Mouse (Mus musculus): ENCODE data around the gene Cnot8. TPM values are rescaled to one million over a fixed set of nuclear protein-coding genes. Genes with fewer than 3 reads are reported as not detected.
A peak's percentile ranks its signal among the peaks of the same experiment; 100 is the strongest.
"Not testable (repeated sequence)": the region's sequence is repeated elsewhere in the genome, so short reads cannot be mapped to it uniquely, and the experiment has no call there.

Cnot8 gene
- polyA plus RNA-seq, 1 experiment from 2014 or later = 26.2 TPM

- peaks cover 17% of the 10 kb centered on the region; the same call in 1 of the 2 replicates for H3K4me1 ChIP-seq (ENCODE audit: insufficient read depth)
- H3K27me3 ChIP-seq (ENCODE audit: insufficient read depth, low read length) = no peaks in the 10 kb centered on the region
- ATAC-seq (peak; percentile 8; the same call in 1 of the 2 replicates), DNase-seq (no peak)
- 28% methylated on average over 5 of the region's 5 CpGs for WGBS (ENCODE audit: insufficient replicate concordance)
- H3K4me3 ChIP-seq (ENCODE audit: low read depth, low read length) = no peak overlapping the region
- no peak for TF ChIP-seq EP300 (IDR thresholded peaks at IDR 0.05; ENCODE audit: low read depth)
- no peak overlapping the region for H3K4me2 ChIP-seq (ENCODE audit: low read depth, low read length)
- no peak overlapping the region for H3K9ac ChIP-seq (replicated peaks)
- no peaks in the 10 kb centered on the region for H3K9me3 ChIP-seq (ENCODE audit: low read length)
- no peaks in the 10 kb centered on the region for H3K36me3 ChIP-seq (replicated peaks; ENCODE audit: insufficient read depth, low read length)
- H3K27ac ChIP-seq (ENCODE audit: low read depth) = peak overlapping the region; percentile 44
Measured at GRCm38 (mm10) chr11:58096160-58096559, 7.8 kb upstream of the Cnot8 start.

GRCm38 (mm10) chr11:58096821-58097620, 6.9 kb upstream of the Cnot8 start:
- no peaks in the 10 kb centered on the region for H3K27me3 ChIP-seq (ENCODE audit: insufficient read depth, low read length)
- no peak for ATAC-seq

GRCm38 (mm10) chr11:58097621-58098365, 6.2 kb upstream of the Cnot8 start:
- Histone ChIP-seq H3K4me3 (ENCODE audit: low read depth, low read length) (peak overlapping the region; percentile 41), H3K27ac (ENCODE audit: low read depth) (no peak overlapping the region), H3K4me1 (ENCODE audit: insufficient read depth) (peaks cover 8% of the 10 kb centered on the region; the same call in 1 of the 2 replicates), H3K4me2 (ENCODE audit: low read depth, low read length) (peak overlapping the region; percentile 72), H3K36me3 (replicated peaks; ENCODE audit: insufficient read depth, low read length) (no peaks in the 10 kb centered on the region), H3K9me3 (ENCODE audit: low read length) (no peaks in the 10 kb centered on the region), H3K9ac (replicated peaks) (peak overlapping the region; percentile 54), H3K27me3 (ENCODE audit: insufficient read depth, low read length) (no peaks in the 10 kb centered on the region)
- DNase-seq (peak; percentile 25), ATAC-seq (peak; percentile 18)
- 9% methylated on average over 19 of the region's 38 CpGs for WGBS (ENCODE audit: insufficient replicate concordance)
- TF ChIP-seq EP300 (IDR thresholded peaks at IDR 0.05; ENCODE audit: low read depth) (no peak), CTCF (IDR thresholded peaks at IDR 0.05; ENCODE audit: low read depth) (no peak)

More at GRCm38 (mm10) chr11:58096821-58097620, 6.9 kb upstream of the Cnot8 start:
- peaks cover 16% of the 10 kb centered on the region; the same call in 1 of the 2 replicates for H3K4me1 ChIP-seq (ENCODE audit: insufficient read depth)
- H3K9me3 ChIP-seq (ENCODE audit: low read length) = no peaks in the 10 kb centered on the region
- no peak overlapping the region for H3K4me3 ChIP-seq (ENCODE audit: low read depth, low read length)
- H3K36me3 ChIP-seq (replicated peaks; ENCODE audit: insufficient read depth, low read length) = no peaks in the 10 kb centered on the region
- WGBS (ENCODE audit: insufficient replicate concordance) = 64% methylated on average over 20 of the region's 20 CpGs
- DNase-seq = no peak
- no peak overlapping the region for H3K27ac ChIP-seq (ENCODE audit: low read depth)
- H3K9ac ChIP-seq (replicated peaks) = no peak overlapping the region
- peak overlapping the region; percentile 72; the same call in 1 of the 2 replicates for H3K4me2 ChIP-seq (ENCODE audit: low read depth, low read length)
- TF ChIP-seq CTCF (IDR thresholded peaks at IDR 0.05; ENCODE audit: low read depth) = no peak
- no peak for TF ChIP-seq EP300 (IDR thresholded peaks at IDR 0.05; ENCODE audit: low read depth)

- TF ChIP-seq CTCF (IDR thresholded peaks at IDR 0.05; ENCODE audit: low read depth) = peak; percentile 58
- not testable (repeated sequence) for H3K27me3 ChIP-seq (ENCODE audit: insufficient read depth, low read length); H3K27ac ChIP-seq (ENCODE audit: low read depth); H3K4me1 ChIP-seq (ENCODE audit: insufficient read depth); H3K36me3 ChIP-seq (replicated peaks; ENCODE audit: insufficient read depth, low read length); DNase-seq; H3K9ac ChIP-seq (replicated peaks); ATAC-seq; H3K9me3 ChIP-seq (ENCODE audit: low read length)
- peak overlapping the region; percentile 41 for H3K4me3 ChIP-seq (ENCODE audit: low read depth, low read length)
- 66% methylated on average over 5 of the region's 5 CpGs for WGBS (ENCODE audit: insufficient replicate concordance)
- H3K4me2 ChIP-seq (ENCODE audit: low read depth, low read length) = peak overlapping the region; percentile 72; the same call in 1 of the 2 replicates
Measured at GRCm38 (mm10) chr11:58098366-58098720, 5.6 kb upstream of the Cnot8 start.

GRCm38 (mm10) chr11:58100006-58100405, 3.9 kb upstream of the Cnot8 start:
- Histone ChIP-seq H3K4me1 (ENCODE audit: insufficient read depth) (peaks cover 15% of the 10 kb centered on the region), H3K9ac (replicated peaks) (no peak overlapping the region), H3K9me3 (ENCODE audit: low read length) (no peaks in the 10 kb centered on the region), H3K27me3 (ENCODE audit: insufficient read depth, low read length) (no peaks in the 10 kb centered on the region), H3K4me3 (ENCODE audit: low read depth, low read length) (no peak overlapping the region), H3K36me3 (replicated peaks; ENCODE audit: insufficient read depth, low read length) (no peaks in the 10 kb centered on the region), H3K27ac (ENCODE audit: low read depth) (no peak overlapping the region), H3K4me2 (ENCODE audit: low read depth, low read length) (no peak overlapping the region)
- TF ChIP-seq EP300 (IDR thresholded peaks at IDR 0.05; ENCODE audit: low read depth) (no peak), CTCF (IDR thresholded peaks at IDR 0.05; ENCODE audit: low read depth) (no peak)
- WGBS (ENCODE audit: insufficient replicate concordance) = 72% methylated on average over 2 of the region's 2 CpGs
- DNase-seq (no peak), ATAC-seq (no peak)

GRCm38 (mm10) chr11:58101194-58101720, 2.7 kb upstream of the Cnot8 start:
- Histone ChIP-seq H3K36me3 (replicated peaks; ENCODE audit: insufficient read depth, low read length) (no peaks in the 10 kb centered on the region), H3K4me1 (ENCODE audit: insufficient read depth) (peaks cover 18% of the 10 kb centered on the region), H3K9ac (replicated peaks) (no peak overlapping the region), H3K4me3 (ENCODE audit: low read depth, low read length) (no peak overlapping the region), H3K9me3 (ENCODE audit: low read length) (no peaks in the 10 kb centered on the region), H3K27me3 (ENCODE audit: insufficient read depth, low read length) (no peaks in the 10 kb centered on the region), H3K27ac (ENCODE audit: low read depth) (no peak overlapping the region), H3K4me2 (ENCODE audit: low read depth, low read length) (no peak overlapping the region)
- TF ChIP-seq CTCF (IDR thresholded peaks at IDR 0.05; ENCODE audit: low read depth) (no peak), EP300 (IDR thresholded peaks at IDR 0.05; ENCODE audit: low read depth) (no peak)
- ATAC-seq = no peak
- no peak for DNase-seq
- WGBS (ENCODE audit: insufficient replicate concordance) = 73% methylated on average over 4 of the region's 4 CpGs

Data from liver, postnatal 0 days (tissue).